Mouse (Mus musculus) forebrain, embryonic 10.5 days (tissue): Measurements from ENCODE around the gene Fam160a1. TPM values are rescaled to one million over a fixed set of nuclear protein-coding genes. Genes with fewer than 3 reads are reported as not detected.

Source experiments
- DNase-seq: peaks from one replicate; pipeline ENCODE4 v3.0.0-alpha.2; 2017; ENCODE audit warnings: low spot score; ENCODE audit errors: extremely low spot score
- H3K27ac ChIP-seq: fragments of 300-500 bp; sonication (generic); 2 replicates; pipeline ENCODE4 v1.5.1; 2016; ENCODE audit warnings: mild to moderate bottlenecking
- H3K27me3 ChIP-seq: fragments of 300-500 bp; sonication (generic); 2 replicates; pipeline ENCODE4 v1.6.1; 2016; ENCODE audit warnings: mild to moderate bottlenecking; ENCODE audit not compliant: poor library complexity, severe bottlenecking
- H3K36me3 ChIP-seq: fragments of 300-500 bp; sonication (generic); replicated peaks from 2 replicates; pipeline ENCODE4 v1.6.1; 2016; ENCODE audit warnings: mild to moderate bottlenecking, moderate library complexity
- H3K4me1 ChIP-seq: fragments of 300-500 bp; sonication (generic); 2 replicates; pipeline ENCODE4 v1.6.1; 2016
- H3K4me3 ChIP-seq: fragments of 300-500 bp; sonication (generic); 2 replicates; pipeline ENCODE4 v1.5.1; 2016; ENCODE audit warnings: mild to moderate bottlenecking, moderate library complexity
- H3K9me3 ChIP-seq: fragments of 300-500 bp; sonication (generic); 2 replicates; pipeline ENCODE4 v1.6.1; 2016; ENCODE audit warnings: mild to moderate bottlenecking, moderate library complexity
- WGBS: fragments of 180-500 bp; shearing (Covaris S2); methylation state at CpG from one replicate; pipeline ENCODE4 v1.1.7; 2016; 5-methylcytosine and 5-hydroxymethylcytosine counted together
- polyA plus RNA-seq: library from polyadenylated mRNA; unstranded; fragments of >200 nt; fragmentation: Nextera tagmentation; extraction: Ambion mirVana; gene quantifications from 2 replicates; pipeline ENCODE4 v1.2.1, GENCODE M21; 2016

The Fam160a1 gene
- polyA plus RNA-seq, 1 experiment from 2014 or later = 0.40 TPM

DNA sequence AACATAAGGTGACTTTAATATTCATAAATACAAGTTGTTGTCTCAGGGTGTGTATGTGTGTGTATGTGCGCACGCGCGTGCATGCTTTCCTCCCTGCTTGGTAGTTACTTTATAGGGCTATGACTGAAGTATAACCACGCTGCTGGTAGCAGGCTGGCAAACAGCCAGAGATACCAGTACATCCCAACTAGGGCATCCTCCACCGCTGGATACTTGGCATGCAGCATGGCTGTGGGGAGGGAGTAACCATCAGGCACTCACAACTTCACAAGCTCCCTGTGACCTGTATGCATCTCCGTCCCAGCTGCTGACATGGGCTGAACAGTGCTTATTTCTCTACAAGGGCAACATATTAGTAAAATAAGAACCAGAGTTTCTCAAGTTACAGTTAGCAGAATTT, 157.4 kb downstream of the Fam160a1 start:
- Histone ChIP-seq H3K27me3 (no peaks in the 10 kb centered on the region), H3K4me3 (no peak overlapping the region), H3K4me1 (peaks cover 8% of the 10 kb centered on the region), H3K27ac (no peak overlapping the region), H3K9me3 (no peaks in the 10 kb centered on the region), H3K36me3 (peaks cover 6% of the 10 kb centered on the region; the same call in 1 of the 2 replicates)
- 92% methylated on average over 7 of the region's 7 CpGs for WGBS
- no peak for DNase-seq

DNA sequence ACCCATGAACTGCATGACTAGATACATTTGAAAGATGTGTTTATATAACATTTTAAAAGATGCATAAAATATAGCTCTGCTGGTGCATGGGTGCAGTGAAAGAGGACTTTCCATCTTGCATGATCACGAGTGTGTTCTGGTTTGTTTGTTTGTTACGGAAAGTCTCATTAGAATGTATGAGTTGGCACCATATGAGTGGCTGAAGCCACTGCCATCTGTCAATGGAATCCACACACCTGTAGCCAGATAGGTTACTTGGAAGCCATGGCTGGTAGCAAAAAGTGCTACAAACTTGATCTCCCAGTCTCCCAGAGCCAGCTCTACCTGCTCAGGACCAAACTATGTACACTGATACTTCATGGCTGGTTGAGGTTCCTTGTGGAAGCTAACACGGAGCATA, 161.6 kb downstream of the Fam160a1 start:
- Histone ChIP-seq H3K9me3 (no peaks in the 10 kb centered on the region), H3K27me3 (no peaks in the 10 kb centered on the region), H3K27ac (no peak overlapping the region), H3K36me3 (peaks cover 20% of the 10 kb centered on the region), H3K4me1 (peaks cover 8% of the 10 kb centered on the region), H3K4me3 (no peak overlapping the region)
- no peak for DNase-seq
- 93% methylated on average over 3 of the region's 3 CpGs for WGBS

DNA sequence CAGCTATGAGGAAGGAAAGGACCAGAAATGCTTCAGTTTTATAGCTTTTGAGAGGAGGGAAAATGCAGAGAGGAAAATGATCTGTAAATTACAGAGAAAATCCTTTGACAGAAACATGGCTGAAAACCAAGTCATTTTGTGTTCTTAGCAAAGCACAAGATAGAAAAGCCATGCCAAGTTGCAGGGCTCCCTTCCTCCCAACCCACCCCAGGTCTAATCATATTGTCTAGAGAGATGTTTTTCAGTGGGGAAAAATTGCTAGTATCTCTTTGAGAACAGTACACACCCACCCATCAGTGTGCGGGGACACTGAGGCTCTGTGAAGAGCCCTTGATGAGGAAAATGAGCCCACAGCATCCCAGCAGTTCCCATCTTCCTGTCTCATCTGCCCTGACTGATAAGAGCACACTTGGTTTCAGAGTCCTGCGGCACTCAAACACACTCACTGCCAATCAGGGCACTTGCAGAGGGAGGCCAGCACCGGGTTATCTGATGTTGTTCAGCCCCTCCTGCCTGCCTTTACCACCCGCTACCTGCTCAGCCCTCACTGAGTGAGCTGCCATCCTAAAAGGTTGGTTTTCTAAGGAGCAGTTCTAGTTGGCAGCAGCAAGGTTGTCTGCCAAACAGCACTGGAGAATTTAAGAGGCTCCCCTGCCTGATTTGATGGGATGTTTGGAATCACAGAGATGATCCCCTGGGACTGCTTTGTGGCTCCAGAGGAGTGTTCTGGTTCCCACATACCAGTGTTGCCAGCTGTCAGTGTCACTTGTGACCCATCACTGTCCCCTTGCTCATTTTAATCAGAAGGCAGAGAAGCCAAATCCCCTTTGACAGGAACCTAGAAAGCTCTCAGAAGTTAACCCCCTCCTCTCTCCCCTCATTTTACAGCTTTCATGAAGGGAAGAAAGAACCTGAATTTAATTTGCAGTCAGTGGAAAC, 164.1 kb downstream of the Fam160a1 start:
- Histone ChIP-seq H3K9me3 (no peaks in the 10 kb centered on the region), H3K27me3 (no peaks in the 10 kb centered on the region), H3K27ac (no peak overlapping the region), H3K4me3 (no peak overlapping the region), H3K36me3 (peaks cover 27% of the 10 kb centered on the region), H3K4me1 (peaks cover 8% of the 10 kb centered on the region)
- no peak for DNase-seq
- 86% methylated on average over 4 of the region's 4 CpGs for WGBS

DNA sequence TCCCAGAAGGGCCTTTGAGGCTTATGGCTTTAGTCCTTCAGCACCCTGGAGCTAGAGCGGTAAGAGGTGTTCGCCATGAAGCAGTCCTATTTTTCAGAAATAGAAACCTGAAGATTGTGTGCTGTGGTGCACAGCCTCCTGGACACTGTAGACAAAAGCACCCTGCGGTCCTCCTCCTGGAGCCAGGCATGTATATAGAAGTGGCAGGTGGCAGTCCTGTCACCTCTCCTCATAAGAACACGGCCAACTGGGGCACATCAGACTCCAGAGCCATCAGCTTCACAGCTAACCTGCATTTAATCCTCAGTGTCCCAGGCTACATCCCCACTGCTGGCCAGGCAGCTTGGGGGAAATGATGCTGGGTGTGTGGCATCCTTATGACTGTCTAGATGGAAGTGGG, 167.9 kb downstream of the Fam160a1 start:
- no peaks in the 10 kb centered on the region for H3K27me3 ChIP-seq
- no peak for DNase-seq
- H3K27ac ChIP-seq = no peak overlapping the region
- H3K4me1 ChIP-seq = no peaks in the 10 kb centered on the region
- H3K4me3 ChIP-seq = no peak overlapping the region
- peaks cover 21% of the 10 kb centered on the region for H3K36me3 ChIP-seq
- WGBS = 93% methylated on average over 4 of the region's 4 CpGs
- no peaks in the 10 kb centered on the region for H3K9me3 ChIP-seq

DNA sequence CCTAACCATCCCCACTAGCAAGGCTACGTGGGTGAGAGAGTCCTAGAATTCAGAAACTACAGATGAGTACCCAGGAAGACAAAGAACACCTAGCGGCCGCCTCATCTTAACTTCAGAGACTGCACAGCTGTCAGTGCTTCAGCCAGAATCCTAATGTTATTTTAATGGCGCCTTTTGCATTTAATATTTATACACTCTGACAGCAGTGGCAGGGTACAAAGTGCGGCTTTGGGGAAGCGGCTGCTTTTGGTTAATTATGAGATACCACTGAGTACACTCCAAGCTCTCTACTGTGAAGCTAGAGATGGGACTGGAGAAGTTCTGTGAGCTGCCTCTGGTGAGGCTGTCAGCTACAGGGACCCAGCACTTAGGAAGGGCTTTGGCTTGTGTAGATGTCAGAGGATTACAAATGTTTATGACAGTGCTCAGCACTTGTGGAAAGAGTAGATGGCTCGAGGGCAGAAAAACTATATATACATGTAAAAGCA, 171.5 kb downstream of the Fam160a1 start:
- no peak for DNase-seq
- Histone ChIP-seq H3K27ac (no peak overlapping the region), H3K9me3 (no peaks in the 10 kb centered on the region), H3K27me3 (no peaks in the 10 kb centered on the region), H3K36me3 (peaks cover 10% of the 10 kb centered on the region), H3K4me1 (no peaks in the 10 kb centered on the region), H3K4me3 (no peak overlapping the region)
- 93% methylated on average over 7 of the region's 7 CpGs for WGBS

DNA sequence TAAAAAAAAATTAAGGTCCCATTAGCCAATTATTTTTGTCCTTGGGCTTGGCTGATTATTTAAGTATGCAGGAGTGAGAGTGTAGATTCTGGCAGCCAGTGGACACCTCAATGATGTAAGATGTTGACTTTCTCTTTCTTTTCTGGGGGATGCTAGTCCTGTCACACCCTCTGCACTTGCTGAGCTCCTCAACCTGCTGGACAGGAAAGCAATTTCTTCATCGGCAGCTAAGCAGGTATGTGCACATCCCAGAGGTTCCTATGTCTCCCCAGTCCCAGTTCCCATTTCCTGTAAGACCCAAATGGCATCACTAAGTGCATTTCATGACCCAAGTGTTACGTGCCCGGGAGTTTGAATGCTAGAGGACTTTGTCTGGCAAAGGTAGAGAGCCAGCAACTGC, 172.3 kb downstream of the Fam160a1 start:
- no peaks in the 10 kb centered on the region for H3K27me3 ChIP-seq
- no peak overlapping the region for H3K4me3 ChIP-seq
- H3K27ac ChIP-seq = no peak overlapping the region
- H3K4me1 ChIP-seq = no peaks in the 10 kb centered on the region
- no peak for DNase-seq
- no peaks in the 10 kb centered on the region for H3K9me3 ChIP-seq
- peaks cover 10% of the 10 kb centered on the region for H3K36me3 ChIP-seq
- 95% methylated on average over 3 of the region's 3 CpGs for WGBS

DNA sequence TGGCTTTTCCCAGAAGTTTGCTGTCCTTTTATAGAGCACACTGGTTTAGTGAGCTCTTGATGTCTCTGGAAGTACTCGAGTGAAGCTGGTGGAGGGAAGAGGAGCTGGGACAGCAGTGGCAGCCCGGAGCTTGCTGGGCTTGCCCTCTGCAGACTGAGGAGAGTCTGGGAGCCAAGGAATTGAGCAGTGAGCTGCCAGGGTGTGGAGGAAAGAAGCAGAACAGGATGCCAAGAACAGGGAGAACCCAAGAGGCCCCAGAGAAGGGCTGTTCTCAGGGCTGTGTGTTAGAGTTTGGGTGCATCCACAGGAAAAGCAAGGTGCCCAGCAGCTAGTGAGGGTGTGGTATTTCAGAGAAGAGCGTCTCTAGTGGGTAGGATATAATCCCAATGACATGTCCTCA, 175.3 kb downstream of the Fam160a1 start:
- Histone ChIP-seq H3K4me1 (no peaks in the 10 kb centered on the region), H3K4me3 (no peak overlapping the region), H3K36me3 (peaks cover 3% of the 10 kb centered on the region; the same call in 1 of the 2 replicates), H3K9me3 (no peaks in the 10 kb centered on the region), H3K27me3 (no peaks in the 10 kb centered on the region), H3K27ac (no peak overlapping the region)
- no peak for DNase-seq
- WGBS = 85% methylated on average over 3 of the region's 3 CpGs

DNA sequence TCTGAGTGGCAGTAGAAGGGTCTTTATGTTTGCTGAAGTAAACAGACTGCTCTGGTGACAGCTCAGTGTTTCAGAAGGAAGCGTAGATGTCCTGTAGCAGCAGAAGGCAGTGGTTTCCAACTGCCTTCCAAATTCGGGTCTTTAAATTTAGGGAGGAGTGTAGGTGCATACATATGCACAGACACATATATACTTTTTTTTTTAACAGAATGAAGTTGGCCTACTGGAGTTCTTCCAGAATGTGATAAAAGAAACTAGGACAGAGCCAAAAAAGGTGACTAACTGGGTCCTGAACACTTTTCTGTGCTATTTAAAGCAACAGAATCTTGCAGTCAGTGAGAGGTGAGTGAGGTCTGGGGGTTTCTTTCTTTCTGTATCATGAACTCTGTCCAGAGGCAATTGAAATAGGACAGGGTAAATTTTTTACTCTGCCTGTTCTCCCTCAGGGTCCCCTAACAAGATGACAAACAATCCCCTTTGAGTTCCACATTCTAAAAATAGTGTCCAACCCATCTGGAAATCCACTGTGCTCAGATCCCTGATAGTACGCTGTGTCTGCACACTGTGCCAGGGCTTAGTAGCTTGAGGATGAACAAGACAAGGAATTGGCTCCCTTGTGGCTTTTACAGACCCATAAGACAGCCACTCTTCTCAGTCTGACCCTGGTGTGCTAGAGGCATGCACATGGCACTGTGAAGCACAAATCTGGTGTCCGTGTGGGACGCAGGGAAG, 180.2 kb downstream of the Fam160a1 start:
- Histone ChIP-seq H3K4me3 (no peak overlapping the region), H3K9me3 (no peaks in the 10 kb centered on the region), H3K36me3 (peaks cover 3% of the 10 kb centered on the region; the same call in 1 of the 2 replicates), H3K27me3 (no peaks in the 10 kb centered on the region), H3K27ac (no peak overlapping the region), H3K4me1 (no peaks in the 10 kb centered on the region)
- 92% methylated on average over 5 of the region's 5 CpGs for WGBS
- DNase-seq = no peak

DNA sequence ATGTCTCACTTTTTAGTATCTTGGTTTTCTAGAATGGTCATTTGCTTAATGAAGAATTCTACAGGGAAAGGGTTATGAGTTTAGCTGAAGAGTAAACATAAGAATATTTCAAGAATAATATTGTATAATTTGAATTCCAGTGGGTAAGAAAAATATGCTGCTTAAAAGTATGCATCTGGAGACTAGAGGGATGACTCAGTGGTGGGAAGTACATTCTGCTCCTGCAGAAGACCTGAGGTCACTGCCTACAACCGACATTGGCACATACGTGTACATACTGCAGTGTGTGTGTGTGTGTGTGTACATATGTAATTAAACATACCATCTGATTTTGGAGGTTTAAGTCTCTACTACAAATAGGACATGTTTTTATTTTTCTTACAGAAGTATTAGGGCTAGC, 181.5 kb downstream of the Fam160a1 start:
- Histone ChIP-seq H3K27me3 (no peaks in the 10 kb centered on the region), H3K4me1 (no peaks in the 10 kb centered on the region), H3K9me3 (no peaks in the 10 kb centered on the region), H3K36me3 (peaks cover 3% of the 10 kb centered on the region; the same call in 1 of the 2 replicates), H3K4me3 (no peak overlapping the region), H3K27ac (no peak overlapping the region)
- no peak for DNase-seq
- 93% methylated on average over 2 of the region's 2 CpGs for WGBS

DNA sequence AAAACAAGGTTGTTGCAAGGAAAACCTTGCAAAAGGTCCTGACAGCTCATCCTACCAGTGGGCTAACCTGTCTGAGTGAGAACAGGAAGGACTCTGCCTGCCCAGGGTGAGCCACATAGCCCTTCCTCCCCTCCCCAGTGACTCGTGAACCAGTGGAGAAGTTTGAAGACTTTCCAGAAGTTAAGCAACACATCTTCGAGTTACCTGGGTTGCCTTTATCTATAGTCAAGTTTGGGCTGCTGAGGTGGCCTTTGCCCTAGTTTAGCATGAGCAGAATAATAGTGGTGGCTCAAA, 182.0 kb downstream of the Fam160a1 start:
- H3K4me3 ChIP-seq = no peak overlapping the region
- no peaks in the 10 kb centered on the region for H3K9me3 ChIP-seq
- 85% methylated on average over 2 of the region's 2 CpGs for WGBS
- peaks cover 3% of the 10 kb centered on the region; the same call in 1 of the 2 replicates for H3K36me3 ChIP-seq
- no peak for DNase-seq
- H3K4me1 ChIP-seq = no peaks in the 10 kb centered on the region
- no peak overlapping the region for H3K27ac ChIP-seq
- H3K27me3 ChIP-seq = no peaks in the 10 kb centered on the region

DNA sequence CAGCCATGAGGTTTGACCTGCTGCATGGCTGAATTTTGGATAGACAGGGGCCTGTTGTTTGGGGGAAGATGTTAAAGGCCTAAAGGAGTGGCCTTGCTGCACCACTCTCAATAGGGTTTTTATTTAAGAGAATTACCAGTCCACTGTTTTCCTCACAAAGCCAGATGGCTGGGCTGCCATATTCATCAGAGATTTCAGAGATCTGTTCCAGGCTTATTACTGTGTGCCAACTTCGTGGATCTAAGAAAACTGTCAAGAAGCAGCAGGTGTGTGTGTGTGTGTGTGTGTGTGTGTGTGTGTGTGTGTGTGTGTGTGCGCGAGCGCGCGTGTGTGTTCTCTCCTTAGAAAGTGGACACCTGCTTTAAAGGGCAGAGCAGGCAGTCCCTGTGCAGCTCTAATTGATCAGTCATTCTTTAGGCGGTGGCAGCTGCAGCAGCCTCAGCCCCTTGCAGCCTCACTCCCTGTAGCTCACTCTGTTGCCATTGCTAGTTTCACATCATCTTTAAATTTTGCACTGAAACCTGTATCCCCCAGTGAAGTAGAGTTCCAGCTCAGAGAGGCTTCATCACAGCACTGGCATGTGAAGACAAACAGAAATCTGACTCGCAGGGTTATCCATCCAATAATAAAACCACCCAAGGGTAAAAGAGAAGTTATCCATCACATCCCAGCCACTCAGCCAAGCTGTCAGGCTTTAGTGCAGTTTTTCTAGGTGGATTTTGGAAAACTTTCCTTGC, 182.5 kb downstream of the Fam160a1 start:
- DNase-seq = no peak
- peaks cover 6% of the 10 kb centered on the region; the same call in 1 of the 2 replicates for H3K36me3 ChIP-seq
- no peak overlapping the region for H3K27ac ChIP-seq
- 84% methylated on average over 8 of the region's 8 CpGs for WGBS
- no peaks in the 10 kb centered on the region for H3K9me3 ChIP-seq
- H3K27me3 ChIP-seq = no peaks in the 10 kb centered on the region
- no peak overlapping the region for H3K4me3 ChIP-seq
- H3K4me1 ChIP-seq = no peaks in the 10 kb centered on the region

DNA sequence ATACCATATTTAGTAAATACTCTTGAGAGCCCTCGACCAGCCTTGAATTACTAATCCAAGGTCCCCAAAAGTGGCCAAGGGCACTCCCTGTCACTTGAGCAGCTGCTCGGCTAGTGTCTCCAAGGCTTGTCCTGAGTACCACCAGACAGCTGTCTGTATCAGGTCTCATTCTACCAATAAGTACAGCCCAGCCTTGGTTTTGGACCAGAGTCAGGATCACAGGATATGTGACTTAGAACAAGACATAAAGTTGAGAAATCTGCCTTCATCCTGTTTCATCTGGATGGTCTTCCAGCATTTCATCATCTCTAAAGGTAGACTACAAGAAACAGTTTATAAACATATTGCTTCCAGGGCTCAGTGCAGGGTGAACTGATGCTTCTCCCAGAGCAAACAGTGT, 183.4 kb downstream of the Fam160a1 start:
- H3K4me1 ChIP-seq = no peaks in the 10 kb centered on the region
- peaks cover 9% of the 10 kb centered on the region; the same call in 1 of the 2 replicates for H3K36me3 ChIP-seq
- DNase-seq = no peak
- H3K27me3 ChIP-seq = no peaks in the 10 kb centered on the region
- H3K27ac ChIP-seq = no peak overlapping the region
- 92% methylated on average over 2 of the region's 2 CpGs for WGBS
- no peak overlapping the region for H3K4me3 ChIP-seq
- H3K9me3 ChIP-seq = no peaks in the 10 kb centered on the region
